Mouse (Mus musculus) G1E-ER4 (cell line): ENCODE measurements around the gene Mst1r. TPM values are rescaled to one million over a fixed set of nuclear protein-coding genes. Genes with fewer than 3 reads are reported as not detected.

ENCODE experiments used
- GATA1 ChIP-seq: IDR thresholded peaks from one replicate; pipeline ENCODE4 v1.8.0; 2012; ENCODE audit warnings: low read length, inconsistent platforms
- polyA plus RNA-seq: library from polyadenylated mRNA; stranded (reverse); fragments of >175 nt; gene quantifications from 2 replicates; pipeline ENCODE4 v1.2.3, GENCODE M21; 2012

Gene Mst1r
- polyA plus RNA-seq, 1 experiment = 0.02 TPM

DNA sequence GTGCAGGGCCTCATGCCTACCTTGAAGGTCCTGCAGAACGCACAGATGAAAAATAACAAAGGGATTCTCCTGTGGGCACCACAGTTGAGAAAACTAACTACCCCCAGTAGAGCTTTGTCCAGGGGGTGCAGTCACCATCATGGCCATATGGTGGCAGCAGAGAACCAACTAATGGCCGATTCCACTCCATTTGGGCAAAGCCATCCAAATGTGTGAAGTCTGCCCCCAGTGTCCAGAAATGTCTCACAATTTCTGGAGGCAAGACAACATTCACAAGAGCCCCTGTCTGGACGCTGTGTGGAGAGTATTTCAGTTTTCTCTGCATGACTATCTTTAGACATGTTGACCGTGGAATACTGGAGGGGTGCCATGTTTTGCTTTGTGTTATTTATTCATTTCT, 1.9 kb upstream of the Mst1r start:
- no peak for TF ChIP-seq GATA1

GRCm38 (mm10) chr9:107906967-107907800, 511 bp downstream of the Mst1r start:
- TF ChIP-seq GATA1 = no peak

- no peak for TF ChIP-seq GATA1
Measured at GRCm38 (mm10) chr9:107907801-107908120, 1.1 kb downstream of the Mst1r start.

DNA sequence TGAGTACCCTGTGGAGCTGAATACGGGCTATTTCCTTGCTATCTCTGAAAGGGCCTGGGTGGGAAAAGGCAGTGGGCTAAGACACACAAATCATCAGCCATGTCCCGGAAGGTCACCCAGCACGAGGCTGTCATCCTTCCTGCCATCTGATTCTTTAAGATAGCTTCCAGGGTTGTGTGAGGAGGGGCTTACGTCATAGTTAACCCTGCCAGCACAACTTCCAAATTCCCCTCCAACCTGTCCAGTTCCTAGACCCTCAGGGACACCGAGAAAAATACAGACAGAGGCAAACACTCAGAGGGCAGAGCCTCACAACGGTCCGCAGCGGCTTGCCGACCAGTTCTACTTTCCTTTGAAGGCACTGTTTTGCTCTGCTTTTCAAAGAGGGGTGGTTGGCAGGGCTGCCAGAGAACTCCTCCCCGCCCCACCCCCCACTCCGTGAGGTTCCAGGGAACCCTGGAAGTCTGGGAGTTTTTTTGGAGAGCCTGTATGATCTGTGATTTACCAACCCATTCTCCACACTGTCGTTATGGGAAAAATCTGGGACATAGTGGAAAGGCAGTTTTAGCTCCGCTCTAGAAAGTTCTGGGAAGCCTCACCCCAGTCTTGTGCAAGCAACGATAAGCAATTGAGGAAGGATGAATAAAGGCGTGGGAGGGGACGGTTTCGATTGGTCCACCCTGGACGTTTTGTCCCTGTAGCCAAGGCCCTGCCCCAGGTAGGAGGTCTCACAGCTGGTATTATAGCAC, 1.9 kb downstream of the Mst1r start:
- no peak for TF ChIP-seq GATA1

- no peak for TF ChIP-seq GATA1
Measured at GRCm38 (mm10) chr9:107910025-107910769, 3.5 kb downstream of the Mst1r start.

- no peak for TF ChIP-seq GATA1
Measured at GRCm38 (mm10) chr9:107914764-107915420, 8.2 kb downstream of the Mst1r start.

DNA sequence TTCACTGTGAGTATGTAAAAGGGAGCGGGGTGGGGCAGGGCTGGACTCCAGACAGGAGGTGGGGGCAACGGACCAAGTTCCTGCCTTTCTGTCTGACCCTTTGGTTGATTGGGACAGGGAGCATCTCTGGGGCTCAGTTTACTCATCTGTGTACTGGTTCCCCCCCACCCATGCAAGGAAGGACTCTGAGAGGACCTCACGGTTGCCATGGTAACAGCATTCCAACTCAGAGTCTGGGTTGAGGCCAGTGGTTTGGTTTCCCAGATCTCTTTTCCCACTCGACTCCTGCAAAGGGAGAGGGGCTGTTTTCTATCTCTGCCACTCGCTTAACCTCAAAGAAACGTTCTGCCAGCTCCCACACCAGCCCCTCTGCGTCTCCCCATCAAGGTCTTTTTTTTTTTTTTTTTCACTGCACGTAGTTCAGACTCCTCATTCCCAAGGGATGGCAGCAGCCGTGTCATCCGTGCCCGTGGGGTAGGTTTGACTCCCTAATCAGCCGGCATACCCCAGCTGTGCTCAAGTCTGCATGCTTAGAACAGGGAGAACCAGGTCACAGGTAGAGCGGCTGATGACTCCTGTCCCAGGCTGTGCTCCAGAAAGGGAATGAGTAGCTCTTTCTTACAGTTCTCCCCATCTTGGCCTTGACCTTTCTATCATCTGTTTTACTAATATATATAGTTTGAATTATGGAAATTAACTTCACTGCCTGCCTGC, 11.4 kb downstream of the Mst1r start:
- no peak for TF ChIP-seq GATA1

GRCm38 (mm10) chr9:107918884-107919283, 12.2 kb downstream of the Mst1r start:
- no peak for TF ChIP-seq GATA1

- TF ChIP-seq GATA1 = no peak
Measured at GRCm38 (mm10) chr9:107919441-107919840, 12.8 kb downstream of the Mst1r start.

- TF ChIP-seq GATA1 = no peak
Measured at GRCm38 (mm10) chr9:107923021-107923420, 16.3 kb downstream of the Mst1r start.

DNA sequence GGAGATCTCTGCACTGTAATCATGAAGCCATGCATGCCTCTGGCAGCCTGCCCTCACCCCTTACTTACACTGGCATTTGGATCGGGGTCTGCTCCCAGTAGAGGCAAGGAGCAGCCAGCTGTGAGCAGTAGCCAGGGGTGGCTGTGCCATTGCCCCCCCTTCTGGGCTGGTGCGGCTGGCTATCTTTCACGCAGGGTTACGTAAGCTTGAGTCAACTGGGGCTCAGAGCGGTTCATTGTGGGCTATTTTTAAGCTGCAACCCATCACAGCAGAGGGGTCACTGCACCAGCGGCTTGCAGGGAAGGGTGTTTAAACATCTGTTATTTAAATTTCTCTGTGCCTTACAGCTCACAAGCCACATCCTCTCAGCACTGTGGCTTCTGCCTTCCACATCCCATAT, 17.3 kb downstream of the Mst1r start:
- TF ChIP-seq GATA1 = no peak

GRCm38 (mm10) chr9:107925251-107925650, 18.6 kb downstream of the Mst1r start:
- TF ChIP-seq GATA1 = no peak

DNA sequence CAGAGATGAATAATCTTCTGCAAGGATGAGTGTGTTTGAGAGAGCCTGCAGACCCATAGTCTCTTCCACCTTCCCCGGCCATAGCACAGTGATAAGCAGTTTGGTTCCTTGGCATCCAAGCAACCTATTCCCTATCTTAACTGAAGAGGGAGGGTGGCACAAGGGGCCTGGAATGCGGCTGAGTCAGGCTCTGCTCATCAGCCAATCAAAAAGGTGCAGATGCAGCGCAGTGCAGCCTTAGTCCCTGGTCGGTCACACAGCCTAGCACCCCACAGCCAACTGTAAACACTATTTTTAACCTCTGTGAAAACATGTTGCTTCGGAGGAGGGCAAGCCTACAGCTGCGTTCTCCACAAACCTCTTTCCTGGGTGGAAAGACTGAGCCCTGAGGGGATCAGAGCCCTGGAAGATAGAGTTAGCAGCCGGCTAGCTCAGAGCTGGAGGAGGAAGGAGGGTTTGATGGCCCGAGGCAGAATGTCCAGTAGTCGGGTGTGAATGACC, 20.3 kb downstream of the Mst1r start:
- TF ChIP-seq GATA1 = no peak

GRCm38 (mm10) chr9:107927749-107928148, 21.1 kb downstream of the Mst1r start:
- no peak for TF ChIP-seq GATA1

GRCm38 (mm10) chr9:107928169-107928568, 21.5 kb downstream of the Mst1r start, which contains the start of gene Actl11:
TSS of gene Actl11 (plus strand) at chr9:107928469.
- TF ChIP-seq GATA1 = no peak
